Mouse (Mus musculus) liver, adult 2 months (tissue): Measurements from ENCODE around the gene Rab39.

Experiments
- CTCF ChIP-seq: fragments of 200-500 bp; IDR thresholded peaks from 2 replicates; pipeline ENCODE4 v1.5.1; 2011; ENCODE audit warnings: low read depth, low read length, control low read depth
- POLR2A ChIP-seq: fragments of 200-500 bp; IDR thresholded peaks from 2 replicates; pipeline ENCODE4 v1.6.1; 2011; ENCODE audit warnings: low read length, control low read depth; ENCODE audit not compliant: insufficient read depth; ENCODE audit errors: extremely low read depth

DNA sequence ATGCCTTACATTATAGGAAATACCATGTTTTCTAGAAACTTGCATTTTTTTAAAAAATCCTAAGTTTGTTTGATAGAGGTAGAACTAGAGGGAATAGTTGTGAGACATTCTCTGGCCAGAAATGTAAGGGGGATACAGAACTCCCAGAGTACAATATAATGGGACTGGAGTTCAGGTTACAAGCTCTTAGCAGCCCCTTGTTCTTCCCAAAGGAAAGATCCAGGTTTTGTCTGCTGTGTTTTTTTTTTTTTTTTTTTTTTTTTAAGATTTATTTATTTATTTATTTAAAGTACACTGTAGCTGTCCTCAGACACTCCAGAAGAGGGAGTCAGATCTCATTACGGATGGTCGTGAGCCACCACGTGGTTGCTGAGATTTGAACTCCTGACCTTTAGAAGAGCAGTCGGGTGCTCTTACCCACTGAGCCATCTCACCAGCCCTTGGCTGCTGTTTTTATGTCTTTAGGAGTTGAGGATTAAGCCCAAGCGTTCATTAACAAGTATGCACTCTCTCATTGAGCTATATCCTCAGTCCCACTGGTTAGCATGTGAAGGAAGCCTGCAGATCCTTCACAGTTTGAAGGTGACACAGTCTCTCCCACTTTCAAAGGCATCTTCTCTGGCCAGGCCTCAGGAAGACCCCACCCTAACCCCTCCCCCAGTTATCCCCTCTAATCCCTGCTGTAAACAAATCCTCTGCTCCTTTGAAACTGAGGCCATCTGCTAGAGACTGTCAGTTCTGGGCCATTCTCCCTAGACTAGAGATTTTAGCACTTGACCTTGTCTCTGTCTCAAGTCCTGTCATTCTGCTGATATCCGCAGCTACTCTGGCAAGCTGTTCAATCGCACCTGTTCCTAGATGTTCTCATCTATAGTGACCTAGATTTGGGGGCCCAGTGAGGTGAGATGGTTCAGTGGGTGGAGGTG lies 14.0 kb downstream of the Rab39 start:
- no peak for TF ChIP-seq CTCF
- TF ChIP-seq POLR2A, result no peak
